Mouse (Mus musculus) kidney, postnatal 0 days (tissue): ENCODE data around the gene Spsb1. TPM values are rescaled to one million over a fixed set of nuclear protein-coding genes. Genes with fewer than 3 reads are reported as not detected.
A peak's percentile ranks its signal among the peaks of the same experiment; 100 is the strongest.

Experiments
- ATAC-seq: fragments of 200-750 bp; cut with Nextera tagmentation; replicated peaks from 2 replicates; pipeline ENCODE4 v1.8.0; 2017; ENCODE audit warnings: low read depth, moderate number of reproducible peaks, moderate TSS enrichment, moderate library complexity; ENCODE audit not compliant: low FRiP score
- DNase-seq: peaks from one replicate; pipeline ENCODE4 v3.0.0-alpha.2; 2016; ENCODE audit warnings: low spot score
- H3K27ac ChIP-seq: fragments of 300-500 bp; sonication (generic); 2 replicates; pipeline ENCODE4 v1.5.1; 2014; ENCODE audit warnings: mild to moderate bottlenecking
- H3K27me3 ChIP-seq: fragments of 300-500 bp; sonication (generic); 2 replicates; pipeline ENCODE4 v1.6.1; 2014; ENCODE audit warnings: low read length, mixed read lengths; ENCODE audit not compliant: insufficient read depth
- H3K36me3 ChIP-seq: fragments of 300-500 bp; sonication (generic); 2 replicates; pipeline ENCODE4 v1.6.1; 2014; ENCODE audit warnings: low read length, mixed read lengths; ENCODE audit not compliant: insufficient read depth
- H3K4me1 ChIP-seq: fragments of 300-500 bp; sonication (generic); replicated peaks from 2 replicates; pipeline ENCODE4 v1.6.1; 2014; ENCODE audit warnings: antibody characterized with exemption, low read length, mixed read lengths; ENCODE audit not compliant: insufficient read depth
- H3K4me2 ChIP-seq: fragments of 300-500 bp; sonication (generic); 2 replicates; pipeline ENCODE4 v1.6.1; 2014; ENCODE audit warnings: mild to moderate bottlenecking, low read length, moderate library complexity, mixed read lengths
- H3K4me3 ChIP-seq: fragments of 300-500 bp; sonication (generic); replicated peaks from 2 replicates; pipeline ENCODE4 v1.5.1; 2014; ENCODE audit warnings: low read depth, low read length
- H3K9ac ChIP-seq: fragments of 300-500 bp; sonication (generic); 2 replicates; pipeline ENCODE4 v1.6.1; 2014; ENCODE audit warnings: low read depth, low read length
- H3K9me3 ChIP-seq: fragments of 300-500 bp; sonication (generic); replicated peaks from 2 replicates; pipeline ENCODE4 v1.6.1; 2016; ENCODE audit warnings: low read length, inconsistent platforms, mixed read lengths
- CTCF ChIP-seq: IDR thresholded peaks from 2 replicates; pipeline ENCODE4 v1.5.1; 2016; ENCODE audit warnings: antibody characterized with exemption, low read depth, mild to moderate bottlenecking, moderate library complexity
- WGBS: fragments of 180-500 bp; shearing (Covaris S2); extraction: QIAGEN DNeasy Blood & Tissue Kit; methylation state at CpG from one replicate; pipeline ENCODE4 v1.1.7; 2014; 5-methylcytosine and 5-hydroxymethylcytosine counted together
- polyA plus RNA-seq: library from polyadenylated mRNA; unstranded; fragments of >200 nt; fragmentation: Nextera tagmentation; extraction: Ambion mirVana; gene quantifications from 2 replicates; pipeline ENCODE4 v1.2.1, GENCODE M21; 2015

Gene Spsb1
- polyA plus RNA-seq, 1 experiment from 2014 or later = 11.6 TPM

DNA sequence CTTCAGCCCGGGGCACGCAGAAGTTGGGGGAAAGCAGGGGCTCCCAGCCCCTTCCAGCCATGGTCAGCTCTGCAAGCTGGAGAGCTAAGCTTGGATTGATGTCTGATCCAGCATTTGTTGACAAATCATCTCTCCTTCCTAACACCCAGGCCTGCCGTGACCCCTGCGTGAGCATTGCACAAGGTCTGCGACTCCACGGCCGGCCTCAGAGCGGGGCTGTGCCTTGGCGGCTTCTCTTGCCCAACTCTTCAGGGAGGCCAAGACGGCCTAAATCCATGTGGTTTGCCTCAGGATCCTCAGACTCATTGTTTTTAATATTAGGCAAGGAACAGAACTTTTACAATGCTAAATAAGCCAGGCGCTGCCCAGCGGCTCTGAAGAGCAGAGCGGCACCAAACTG lies 3.6 kb downstream of the Spsb1 start:
- H3K9me3 ChIP-seq = no peaks in the 10 kb centered on the region
- H3K9ac ChIP-seq = no peak overlapping the region
- DNase-seq (no peak), ATAC-seq (no peak)
- peaks cover 13% of the 10 kb centered on the region for H3K4me1 ChIP-seq
- H3K4me2 ChIP-seq = no peak overlapping the region
- H3K27ac ChIP-seq = no peak overlapping the region
- H3K36me3 ChIP-seq = no peaks in the 10 kb centered on the region
- no peak for TF ChIP-seq CTCF
- WGBS = 79% methylated on average over 13 of the region's 13 CpGs
- H3K27me3 ChIP-seq = no peaks in the 10 kb centered on the region
- no peak overlapping the region for H3K4me3 ChIP-seq

GRCm38 (mm10) chr4:149949691-149950090 lies 5.2 kb downstream of the Spsb1 start:
- Histone ChIP-seq H3K9me3 (no peaks in the 10 kb centered on the region), H3K4me1 (peaks cover 18% of the 10 kb centered on the region), H3K4me2 (no peak overlapping the region), H3K9ac (no peak overlapping the region), H3K27me3 (no peaks in the 10 kb centered on the region; the same call in 1 of the 2 replicates), H3K27ac (no peak overlapping the region), H3K36me3 (no peaks in the 10 kb centered on the region), H3K4me3 (no peak overlapping the region)
- ATAC-seq (peak; percentile 47; the same call in 1 of the 2 replicates), DNase-seq (peak; percentile 61)
- 32% methylated on average over 13 of the region's 13 CpGs for WGBS
- no peak for TF ChIP-seq CTCF

GRCm38 (mm10) chr4:149948119-149948518 lies 6.7 kb downstream of the Spsb1 start:
- DNase-seq = no peak
- H3K27ac ChIP-seq = no peak overlapping the region
- no peak overlapping the region for H3K9ac ChIP-seq
- ATAC-seq = no peak
- H3K4me3 ChIP-seq = no peak overlapping the region
- H3K27me3 ChIP-seq = no peaks in the 10 kb centered on the region; the same call in 1 of the 2 replicates
- H3K9me3 ChIP-seq = no peaks in the 10 kb centered on the region
- no peak overlapping the region for H3K4me2 ChIP-seq
- 82% methylated on average over 5 of the region's 5 CpGs for WGBS
- no peak for TF ChIP-seq CTCF
- H3K4me1 ChIP-seq = peaks cover 18% of the 10 kb centered on the region
- H3K36me3 ChIP-seq = no peaks in the 10 kb centered on the region

GRCm38 (mm10) chr4:149947396-149947795 lies 7.4 kb downstream of the Spsb1 start:
- H3K4me1 ChIP-seq = peaks cover 18% of the 10 kb centered on the region
- DNase-seq = no peak

GRCm38 (mm10) chr4:149945194-149945593 lies 9.6 kb downstream of the Spsb1 start:
- no peak overlapping the region for H3K4me2 ChIP-seq
- no peak for ATAC-seq
- H3K36me3 ChIP-seq = no peaks in the 10 kb centered on the region
- no peak for TF ChIP-seq CTCF
- no peak overlapping the region for H3K9ac ChIP-seq
- H3K27me3 ChIP-seq = no peaks in the 10 kb centered on the region; the same call in 1 of the 2 replicates
- WGBS = 69% methylated on average over 9 of the region's 9 CpGs
- peaks cover 18% of the 10 kb centered on the region for H3K4me1 ChIP-seq
- H3K9me3 ChIP-seq = no peaks in the 10 kb centered on the region
- H3K4me3 ChIP-seq = no peak overlapping the region
- no peak overlapping the region for H3K27ac ChIP-seq
- DNase-seq = no peak

More at GRCm38 (mm10) chr4:149947396-149947795, 7.4 kb downstream of the Spsb1 start:
- ATAC-seq = no peak
- Histone ChIP-seq H3K27me3 (no peaks in the 10 kb centered on the region; the same call in 1 of the 2 replicates), H3K4me3 (no peak overlapping the region), H3K9me3 (no peaks in the 10 kb centered on the region), H3K27ac (no peak overlapping the region), H3K4me2 (no peak overlapping the region), H3K9ac (no peak overlapping the region), H3K36me3 (no peaks in the 10 kb centered on the region)
- TF ChIP-seq CTCF = no peak
- WGBS = 85% methylated on average over 5 of the region's 5 CpGs

DNA sequence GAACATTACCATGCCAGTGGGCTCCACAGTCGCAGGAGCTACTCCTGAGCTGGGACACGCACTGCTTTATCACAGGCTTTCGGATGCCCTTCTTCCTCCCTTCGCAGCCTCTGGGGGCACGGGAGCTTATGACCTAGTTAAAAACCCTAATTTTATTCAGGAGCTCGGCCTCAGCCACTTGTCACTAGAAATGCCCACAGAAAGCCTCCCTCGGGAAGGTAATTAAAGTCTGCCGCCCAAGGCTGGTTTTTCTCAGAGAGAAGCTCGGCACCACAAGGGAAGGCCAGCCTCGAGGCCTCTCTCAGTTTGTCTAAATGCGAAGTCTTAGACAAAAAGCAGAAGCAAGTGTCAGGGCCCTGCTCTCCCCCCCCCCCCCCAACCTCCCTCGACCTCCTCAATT lies 10.6 kb downstream of the Spsb1 start:
- Histone ChIP-seq H3K9me3 (no peaks in the 10 kb centered on the region), H3K9ac (0 out of 2 replicates have a peak overlapping the region, but pooled peaks have one; percentile 2), H3K36me3 (no peaks in the 10 kb centered on the region), H3K27ac (no peak overlapping the region), H3K27me3 (no peaks in the 10 kb centered on the region; the same call in 1 of the 2 replicates), H3K4me2 (no peak overlapping the region), H3K4me1 (peaks cover 16% of the 10 kb centered on the region), H3K4me3 (no peak overlapping the region)
- DNase-seq (no peak), ATAC-seq (no peak)
- no peak for TF ChIP-seq CTCF
- WGBS = 47% methylated on average over 12 of the region's 12 CpGs
